Mouse (Mus musculus): ENCODE measurements around the gene Prdm10. TPM values are rescaled to one million over a fixed set of nuclear protein-coding genes. Genes with fewer than 3 reads are reported as not detected.
A peak's percentile ranks its signal among the peaks of the same experiment; 100 is the strongest.

The Prdm10 gene
- polyA plus RNA-seq, 1 experiment from 2014 or later = 2.3 TPM

GRCm38 (mm10) chr9:31365086-31365485 lies 84.7 kb downstream of the Prdm10 start:
- no peak overlapping the region for H3K4me3 ChIP-seq (replicated peaks)
- 0 out of 2 replicates have a peak, but pooled peaks cover 3% of the 10 kb centered on the region for H3K4me1 ChIP-seq (replicated peaks)
- no peaks in the 10 kb centered on the region for H3K9me3 ChIP-seq (replicated peaks)
- peaks cover 38% of the 10 kb centered on the region for H3K36me3 ChIP-seq (replicated peaks)
- H3K9ac ChIP-seq = no peak overlapping the region
- 67% methylated on average over 8 of the region's 8 CpGs for WGBS (ENCODE audit: insufficient replicate concordance)
- no peak overlapping the region for H3K27ac ChIP-seq (replicated peaks)
- no peak overlapping the region for H3K4me2 ChIP-seq
- no peaks in the 10 kb centered on the region for H3K27me3 ChIP-seq
- no peak for ATAC-seq (ENCODE audit: insufficient read depth)

GRCm38 (mm10) chr9:31371740-31372139 lies 91.4 kb downstream of the Prdm10 start:
- Histone ChIP-seq H3K4me3 (replicated peaks) (no peak overlapping the region), H3K9me3 (replicated peaks) (no peaks in the 10 kb centered on the region), H3K4me2 (no peak overlapping the region), H3K27me3 (no peaks in the 10 kb centered on the region), H3K9ac (no peak overlapping the region), H3K36me3 (replicated peaks) (peaks cover 21% of the 10 kb centered on the region), H3K4me1 (replicated peaks) (no peaks in the 10 kb centered on the region), H3K27ac (replicated peaks) (no peak overlapping the region)
- WGBS (ENCODE audit: insufficient replicate concordance) = 78% methylated on average over 3 of the region's 3 CpGs
- no peak for ATAC-seq (ENCODE audit: insufficient read depth)

- Histone ChIP-seq H3K27ac (replicated peaks) (no peak overlapping the region), H3K4me3 (replicated peaks) (no peak overlapping the region), H3K4me1 (replicated peaks) (no peaks in the 10 kb centered on the region), H3K4me2 (no peak overlapping the region), H3K27me3 (no peaks in the 10 kb centered on the region), H3K9ac (no peak overlapping the region), H3K9me3 (replicated peaks) (no peaks in the 10 kb centered on the region), H3K36me3 (replicated peaks) (peaks cover 19% of the 10 kb centered on the region)
- ATAC-seq (ENCODE audit: insufficient read depth) = no peak
These were observed 96.3 kb downstream of the Prdm10 start for GRCm38 (mm10) chr9:31376661-31377060.

GRCm38 (mm10) chr9:31384786-31385499 lies 104.6 kb downstream of the Prdm10 start:
- Histone ChIP-seq H3K9ac (no peak overlapping the region), H3K27me3 (no peaks in the 10 kb centered on the region), H3K27ac (replicated peaks) (no peak overlapping the region), H3K4me2 (peak overlapping the region; percentile 81), H3K9me3 (replicated peaks) (no peaks in the 10 kb centered on the region), H3K4me1 (replicated peaks) (peaks cover 22% of the 10 kb centered on the region), H3K36me3 (replicated peaks) (peaks cover 5% of the 10 kb centered on the region), H3K4me3 (replicated peaks) (peak overlapping the region; percentile 84; the same call in 1 of the 2 replicates)
- no peak for ATAC-seq (ENCODE audit: insufficient read depth)
- 74% methylated on average over 17 of the region's 17 CpGs for WGBS (ENCODE audit: insufficient replicate concordance)

GRCm38 (mm10) chr9:31385500-31385869 lies 105.1 kb downstream of the Prdm10 start:
- Histone ChIP-seq H3K27me3 (no peaks in the 10 kb centered on the region), H3K9ac (peak overlapping the region; percentile 90), H3K4me2 (peak overlapping the region; percentile 81), H3K4me1 (replicated peaks) (peaks cover 22% of the 10 kb centered on the region), H3K36me3 (replicated peaks) (peaks cover 6% of the 10 kb centered on the region), H3K9me3 (replicated peaks) (no peaks in the 10 kb centered on the region), H3K4me3 (replicated peaks) (peak overlapping the region; percentile 84), H3K27ac (replicated peaks) (no peak overlapping the region)
- WGBS (ENCODE audit: insufficient replicate concordance) = 26% methylated on average over 4 of the region's 4 CpGs
- ATAC-seq (ENCODE audit: insufficient read depth) = peak; percentile 38

GRCm38 (mm10) chr9:31385947-31386354 lies 105.6 kb downstream of the Prdm10 start, which contains the start of gene Nfrkb:
Nfrkb (plus strand) TSS chr9:31386192.
- H3K27me3 ChIP-seq = no peaks in the 10 kb centered on the region
- WGBS (ENCODE audit: insufficient replicate concordance) = under 1% methylated on average over 46 of the region's 46 CpGs
- peak within 1 kb of the TSS; percentile 81 for H3K4me2 ChIP-seq
- H3K36me3 ChIP-seq (replicated peaks) = peaks cover 9% of the 10 kb centered on the region
- peaks cover 22% of the 10 kb centered on the region for H3K4me1 ChIP-seq (replicated peaks)
- H3K4me3 ChIP-seq (replicated peaks) = peak within 1 kb of the TSS; percentile 84
- H3K27ac ChIP-seq (replicated peaks) = peak within 1 kb of the TSS; percentile 73
- no peaks in the 10 kb centered on the region for H3K9me3 ChIP-seq (replicated peaks)
- H3K9ac ChIP-seq = peak within 1 kb of the TSS; percentile 90
- peak; percentile 93 for ATAC-seq (ENCODE audit: insufficient read depth)

- Histone ChIP-seq H3K36me3 (replicated peaks) (peaks cover 16% of the 10 kb centered on the region), H3K9ac (peak overlapping the region; percentile 90), H3K27ac (replicated peaks) (peak overlapping the region; percentile 73), H3K4me3 (replicated peaks) (peak overlapping the region; percentile 84), H3K4me1 (replicated peaks) (peaks cover 22% of the 10 kb centered on the region), H3K27me3 (no peaks in the 10 kb centered on the region), H3K4me2 (peak overlapping the region; percentile 81), H3K9me3 (replicated peaks) (no peaks in the 10 kb centered on the region)
- WGBS (ENCODE audit: insufficient replicate concordance) = 9% methylated on average over 43 of the region's 44 CpGs
- peak; percentile 47 for ATAC-seq (ENCODE audit: insufficient read depth)
These were observed 106.2 kb downstream of the Prdm10 start for GRCm38 (mm10) chr9:31386368-31387180.

- Histone ChIP-seq H3K9me3 (replicated peaks) (no peaks in the 10 kb centered on the region), H3K9ac (no peak overlapping the region), H3K36me3 (replicated peaks) (peaks cover 21% of the 10 kb centered on the region), H3K27ac (replicated peaks) (no peak overlapping the region), H3K4me1 (replicated peaks) (peaks cover 22% of the 10 kb centered on the region), H3K4me3 (replicated peaks) (peak overlapping the region; percentile 84), H3K27me3 (no peaks in the 10 kb centered on the region), H3K4me2 (peak overlapping the region; percentile 81)
- 66% methylated on average over 5 of the region's 5 CpGs for WGBS (ENCODE audit: insufficient replicate concordance)
- no peak for ATAC-seq (ENCODE audit: insufficient read depth)
These were observed 106.9 kb downstream of the Prdm10 start for GRCm38 (mm10) chr9:31387206-31387605.

- Histone ChIP-seq H3K4me3 (replicated peaks) (no peak overlapping the region), H3K9ac (no peak overlapping the region), H3K36me3 (replicated peaks) (peaks cover 98% of the 10 kb centered on the region), H3K9me3 (replicated peaks) (no peaks in the 10 kb centered on the region), H3K4me2 (no peak overlapping the region), H3K4me1 (replicated peaks) (no peaks in the 10 kb centered on the region), H3K27ac (replicated peaks) (no peak overlapping the region), H3K27me3 (no peaks in the 10 kb centered on the region)
- no peak for ATAC-seq (ENCODE audit: insufficient read depth)
- 46% methylated on average over 4 of the region's 4 CpGs for WGBS (ENCODE audit: insufficient replicate concordance)
These were observed 120.1 kb downstream of the Prdm10 start for GRCm38 (mm10) chr9:31400441-31400840.

GRCm38 (mm10) chr9:31404311-31404710 lies 124.0 kb downstream of the Prdm10 start:
- Histone ChIP-seq H3K9me3 (replicated peaks) (no peaks in the 10 kb centered on the region), H3K27ac (replicated peaks) (no peak overlapping the region), H3K9ac (no peak overlapping the region), H3K4me2 (no peak overlapping the region), H3K27me3 (no peaks in the 10 kb centered on the region), H3K36me3 (replicated peaks) (peaks cover 86% of the 10 kb centered on the region), H3K4me1 (replicated peaks) (no peaks in the 10 kb centered on the region), H3K4me3 (replicated peaks) (no peak overlapping the region)
- ATAC-seq (ENCODE audit: insufficient read depth) = no peak
- WGBS (ENCODE audit: insufficient replicate concordance) = 86% methylated on average over 2 of the region's 2 CpGs

GRCm38 (mm10) chr9:31405217-31405616 lies 124.9 kb downstream of the Prdm10 start:
- whole genome bisulfite sequencing (ENCODE audit: insufficient replicate concordance) = 57% methylated on average over 6 of the region's 6 CpGs
- H3K36me3 ChIP-seq (replicated peaks) = peaks cover 86% of the 10 kb centered on the region
- ATAC-seq (ENCODE audit: insufficient read depth) = no peak

More at GRCm38 (mm10) chr9:31405217-31405616, 124.9 kb downstream of the Prdm10 start:
- Histone ChIP-seq H3K27me3 (no peaks in the 10 kb centered on the region), H3K9me3 (replicated peaks) (no peaks in the 10 kb centered on the region), H3K4me2 (no peak overlapping the region), H3K9ac (no peak overlapping the region), H3K4me3 (replicated peaks) (no peak overlapping the region), H3K4me1 (replicated peaks) (no peaks in the 10 kb centered on the region), H3K27ac (replicated peaks) (no peak overlapping the region)
